Mouse (Mus musculus) cortical plate, adult 2 months (tissue): ENCODE measurements around the gene Atp5d.

Source experiments
- CTCF ChIP-seq: fragments of 200-500 bp; IDR thresholded peaks from 2 replicates; pipeline ENCODE4 v1.5.1; 2011; ENCODE audit warnings: mild to moderate bottlenecking, control low read depth, low read length; ENCODE audit not compliant: insufficient read depth; ENCODE audit errors: extremely low read depth
- POLR2A ChIP-seq: fragments of 200-500 bp; IDR thresholded peaks from 2 replicates; pipeline ENCODE4 v1.6.1; 2011; ENCODE audit warnings: mild to moderate bottlenecking, low read length, control low read depth; ENCODE audit not compliant: insufficient read depth; ENCODE audit errors: extremely low read depth

DNA sequence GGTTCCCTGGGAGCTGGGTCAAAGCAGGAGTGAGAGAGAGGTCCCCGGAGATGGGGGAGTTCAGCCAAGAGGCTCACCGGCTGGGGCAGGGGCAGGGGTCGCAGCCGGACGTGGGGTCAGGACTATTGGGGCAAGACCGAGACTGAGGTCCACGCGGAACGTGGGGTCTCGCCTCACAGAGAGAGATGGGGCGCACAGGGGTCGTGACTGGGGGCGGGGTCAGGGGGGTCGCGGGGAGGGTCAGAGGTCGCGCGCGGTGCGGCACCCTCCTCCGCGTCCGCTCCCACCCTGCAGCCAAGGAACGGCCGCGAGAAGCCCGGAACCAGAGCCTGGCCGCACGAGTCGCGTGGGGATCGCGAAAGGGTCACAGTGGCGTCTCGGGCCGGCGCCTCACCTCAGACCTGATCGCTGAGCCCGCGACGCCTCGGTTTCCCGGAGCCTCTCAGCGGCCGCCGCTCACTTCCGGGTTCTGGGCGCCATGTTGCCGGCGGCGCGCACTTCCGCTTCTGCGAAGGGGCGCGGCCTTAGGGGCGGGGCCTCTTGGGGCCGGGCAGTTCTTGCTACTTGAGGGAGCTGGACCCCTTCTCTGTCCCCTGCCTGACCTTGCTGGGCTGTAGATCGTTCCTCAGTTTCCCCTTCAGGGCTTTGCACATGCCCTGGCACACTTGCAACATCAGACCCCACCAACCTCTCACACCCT, 36.1 kb upstream of the Atp5d start:
- TF ChIP-seq CTCF (no peak), POLR2A (peak; percentile 68)
